Mouse (Mus musculus) ES-Bruce4 (cell line): Measurements from ENCODE around the gene Gm10717.
"Not testable (repeated sequence)": the region's sequence is repeated elsewhere in the genome, so short reads cannot be mapped to it uniquely, and the experiment has no call there.

ENCODE experiments used
- CTCF ChIP-seq: IDR thresholded peaks from one replicate; pipeline ENCODE4 v1.8.1; 2011; ENCODE audit warnings: low read depth, low read length
- POLR2A ChIP-seq: IDR thresholded peaks from one replicate; pipeline ENCODE4 v1.8.1; 2011; ENCODE audit warnings: low read length; ENCODE audit not compliant: insufficient read depth

GRCm38 (mm10) chr9:3036577-3036976, 11.4 kb downstream of the Gm10717 start, which contains the start of gene Gm10715:
- TF ChIP-seq POLR2A, CTCF: not testable (repeated sequence)
